Mouse (Mus musculus) kidney, postnatal 4 days (tissue): ENCODE results near the gene Tmem40.
A peak's percentile ranks its signal among the peaks of the same experiment; 100 is the strongest.

Experiments
- DNase-seq, 2 experiments: peaks; one replicate each; pipeline ENCODE4 v3.0.0; 2021; ENCODE audit warnings: mixed read lengths in 2 of 2

The Tmem40 gene

DNA sequence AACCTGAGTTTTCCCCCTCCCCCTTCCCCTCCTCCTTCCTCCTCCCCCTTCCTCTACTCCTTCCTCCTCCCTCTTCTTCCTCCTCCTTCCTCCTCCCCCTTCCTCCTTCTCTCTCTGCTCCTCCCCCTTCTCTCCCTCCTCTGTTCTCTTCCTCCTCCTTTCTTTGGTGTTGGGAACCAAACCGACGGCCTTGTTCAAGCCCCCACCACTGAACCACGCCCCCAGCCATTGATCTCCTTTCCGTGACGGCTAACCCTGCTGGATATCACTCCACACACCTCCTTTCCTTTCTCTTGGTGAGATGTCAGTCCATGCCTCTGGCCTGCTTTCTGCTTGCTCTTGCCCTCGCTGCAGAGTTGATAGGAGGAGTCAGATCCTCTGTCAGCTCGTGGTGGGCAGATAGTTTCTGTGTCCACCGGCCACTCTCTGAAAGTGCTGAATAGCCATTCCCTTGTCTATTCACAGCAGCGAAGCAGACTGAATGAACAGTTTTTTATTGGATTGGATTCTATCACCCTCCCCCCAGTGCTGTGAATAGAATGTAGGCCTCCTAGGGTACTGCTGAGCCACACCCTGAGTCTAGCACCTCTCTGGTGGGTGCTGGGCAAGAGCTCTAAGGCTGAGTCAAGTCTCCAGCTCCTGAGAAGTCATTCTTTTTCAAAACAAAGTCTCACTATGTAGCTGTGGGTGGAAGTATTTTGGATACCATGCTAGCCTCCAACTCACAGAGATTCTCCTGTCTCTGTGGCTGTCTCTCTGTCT lies at the start of gene Tmem40:
Tmem40 (minus strand) TSS at position 416 of the 762 bp plus-strand sequence.
- DNase-seq: peak; percentile 58 to 59

- no peak for DNase-seq
These were observed 49.4 kb upstream of the Tmem40 start for GRCm38 (mm10) chr6:115811606-115812005.

DNA sequence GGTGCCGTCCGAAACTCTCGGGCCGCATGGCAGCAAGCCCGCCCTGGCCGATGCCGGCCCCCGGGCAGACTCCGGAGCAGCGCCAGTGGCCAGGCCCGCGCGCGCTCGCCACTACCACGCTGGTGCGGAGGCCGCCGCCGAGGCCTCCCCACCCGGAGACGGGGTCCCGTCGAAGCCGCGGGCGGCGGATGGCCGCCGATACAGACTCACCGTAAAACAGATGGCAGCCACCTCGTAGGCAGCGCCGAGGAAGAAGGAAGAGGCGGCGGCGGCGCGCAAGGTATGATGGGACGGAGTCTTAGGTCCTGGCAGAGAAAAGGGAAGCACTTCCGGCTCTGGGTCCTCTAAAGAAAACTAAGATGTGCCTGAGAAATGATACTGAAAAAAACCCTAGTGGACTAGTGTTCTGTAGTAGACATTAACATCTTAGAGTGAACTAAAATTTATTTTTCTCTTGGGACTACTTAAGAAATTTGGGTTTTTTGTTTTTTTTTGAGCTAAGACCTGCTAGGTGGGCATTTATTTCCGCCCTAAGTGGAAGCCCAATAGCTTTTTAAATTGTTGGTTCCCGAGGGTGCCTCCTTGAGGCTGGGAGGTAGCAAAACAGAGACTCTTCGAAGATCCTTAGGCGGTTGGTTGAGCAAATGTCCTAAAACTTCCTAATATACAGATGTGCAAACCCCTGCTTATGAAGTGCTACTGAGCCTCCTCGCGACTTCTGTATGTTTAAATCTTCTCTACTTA lies 46.5 kb upstream of the Tmem40 start, which contains the start of gene Rpl32:
Rpl32 (minus strand) TSS at position 260 of the 744 bp plus-strand sequence.
- peak; percentile 89 to 93 for DNase-seq

DNA sequence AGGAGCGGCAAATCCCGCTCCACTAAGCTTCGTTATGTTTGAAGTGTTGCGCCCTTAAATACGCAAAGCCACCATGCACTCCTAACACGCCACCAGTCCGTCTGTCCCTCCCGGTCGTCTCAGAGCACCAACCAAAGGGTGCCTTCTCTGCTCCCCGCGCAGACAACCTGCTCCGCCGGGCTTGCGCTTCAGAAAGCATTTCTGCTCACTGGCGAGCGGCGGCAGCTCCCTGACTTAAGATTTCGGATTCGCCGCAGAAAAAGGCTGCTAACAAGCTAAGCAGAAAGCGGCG lies 45.9 kb upstream of the Tmem40 start:
- DNase-seq: no peak

GRCm38 (mm10) chr6:115807464-115808195 lies 45.4 kb upstream of the Tmem40 start:
- DNase-seq: peak; percentile 20 to 51

DNA sequence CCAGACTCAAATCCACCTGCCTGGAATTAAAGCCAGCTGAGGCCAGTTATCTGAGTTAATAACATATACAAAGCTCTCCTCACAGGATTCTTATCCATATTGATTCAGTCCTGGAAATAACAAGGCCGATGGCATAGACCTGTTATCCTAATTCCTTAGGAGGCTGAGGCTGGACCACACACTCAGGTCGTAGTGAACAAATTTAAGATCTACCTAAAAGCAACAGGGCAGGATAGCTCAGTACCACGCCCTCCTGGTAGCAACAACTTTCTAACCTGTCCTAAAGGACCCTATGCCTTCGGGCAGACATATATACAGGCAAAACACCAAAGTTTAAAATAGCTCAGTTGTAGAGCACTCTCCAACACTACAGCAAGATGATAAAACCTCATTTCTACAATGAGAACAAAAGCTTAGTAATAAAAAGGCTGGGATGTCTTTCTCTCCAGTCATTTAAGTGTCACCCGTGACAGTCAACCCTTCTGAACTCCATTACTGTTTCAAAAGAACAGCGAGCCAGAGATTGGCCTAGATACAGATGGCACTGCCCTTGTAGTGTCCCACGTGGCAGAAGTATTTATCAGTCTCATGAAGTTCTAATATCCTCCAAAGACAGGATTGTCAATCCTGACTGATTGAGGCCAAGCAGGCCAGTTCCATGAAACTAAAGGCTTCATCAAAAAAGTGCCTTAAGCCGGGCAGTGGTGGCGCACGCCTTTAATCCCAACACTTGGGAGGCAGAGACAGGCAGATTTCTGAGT lies 42.4 kb upstream of the Tmem40 start:
- DNase-seq: no peak

- DNase-seq: peak; percentile 91 to 94
These were observed 41.6 kb upstream of the Tmem40 start for GRCm38 (mm10) chr6:115803541-115804382.

GRCm38 (mm10) chr6:115801811-115802210 lies 39.6 kb upstream of the Tmem40 start:
- no peak for DNase-seq

DNA sequence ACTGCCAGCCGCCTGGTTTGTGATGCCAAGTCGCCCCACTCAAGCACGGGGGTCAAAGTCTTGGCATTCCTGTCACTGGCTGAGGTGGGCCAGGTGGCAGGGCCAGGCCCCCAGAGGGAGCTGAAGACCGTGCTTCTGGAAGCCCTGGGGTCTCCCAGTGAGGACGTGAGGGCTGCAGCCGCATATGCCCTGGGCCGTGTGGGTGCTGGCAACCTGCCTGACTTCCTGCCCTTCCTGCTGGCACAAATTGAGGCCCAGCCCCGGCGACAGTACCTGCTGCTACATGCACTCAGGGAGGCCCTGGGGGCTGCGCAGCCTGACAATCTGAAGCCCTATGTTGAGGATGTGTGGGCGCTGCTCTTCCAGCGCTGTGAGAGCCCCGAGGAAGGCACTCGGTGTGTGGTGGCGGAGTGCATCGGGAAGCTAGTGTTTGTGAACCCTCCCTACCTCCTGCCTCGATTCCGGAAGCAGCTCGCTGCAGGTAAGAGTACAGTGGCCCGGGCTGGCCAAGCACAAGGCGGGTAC lies 30.5 kb upstream of the Tmem40 start:
- peak in 1 of 2 experiments; percentile 42 for DNase-seq

GRCm38 (mm10) chr6:115791842-115792686 lies 29.9 kb upstream of the Tmem40 start:
- DNase-seq: peak; percentile 70 to 83

- DNase-seq: no peak
These were observed 28.8 kb upstream of the Tmem40 start for GRCm38 (mm10) chr6:115791016-115791415.

GRCm38 (mm10) chr6:115782781-115783180 lies 20.6 kb upstream of the Tmem40 start:
- DNase-seq: no peak

DNA sequence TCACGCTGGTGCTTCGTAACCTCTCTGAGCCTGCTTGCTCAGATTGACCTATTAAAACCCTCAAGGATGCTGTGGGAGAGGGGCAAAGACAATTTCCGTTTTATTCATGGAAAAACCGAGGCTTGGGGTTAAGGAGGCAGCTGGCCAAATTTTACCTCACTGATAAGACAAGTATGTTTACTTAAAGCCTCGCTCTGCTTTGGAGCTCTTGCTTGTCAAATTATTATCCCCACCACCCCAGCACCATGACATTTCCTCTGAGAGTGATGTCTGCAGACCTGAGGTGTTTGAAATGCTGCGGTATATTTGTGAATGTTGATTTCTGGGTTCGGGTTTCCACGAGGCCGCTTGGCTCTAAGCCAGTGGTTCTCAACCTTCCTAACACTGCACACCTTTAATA lies 14.2 kb upstream of the Tmem40 start:
- no peak for DNase-seq

DNA sequence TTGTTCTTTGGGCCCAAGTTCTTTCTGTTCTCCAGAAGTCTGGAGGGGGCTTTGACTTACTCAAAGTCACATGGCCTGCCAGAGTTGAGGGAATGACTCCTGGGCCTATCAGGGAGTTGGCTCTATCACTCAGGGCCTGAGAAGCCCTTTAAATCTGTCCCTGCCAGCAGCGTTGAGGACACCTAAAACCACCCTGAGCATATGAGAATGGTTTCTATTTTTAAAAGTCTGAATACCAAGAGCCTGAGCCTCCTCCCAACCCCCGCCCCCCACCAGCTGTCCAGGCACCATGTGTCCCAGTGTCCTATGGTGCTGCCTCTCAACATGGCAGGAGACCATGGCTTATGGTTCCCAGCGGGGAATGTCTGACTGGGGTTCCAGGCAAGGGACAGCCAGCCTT lies 13.6 kb upstream of the Tmem40 start:
- DNase-seq: no peak

DNA sequence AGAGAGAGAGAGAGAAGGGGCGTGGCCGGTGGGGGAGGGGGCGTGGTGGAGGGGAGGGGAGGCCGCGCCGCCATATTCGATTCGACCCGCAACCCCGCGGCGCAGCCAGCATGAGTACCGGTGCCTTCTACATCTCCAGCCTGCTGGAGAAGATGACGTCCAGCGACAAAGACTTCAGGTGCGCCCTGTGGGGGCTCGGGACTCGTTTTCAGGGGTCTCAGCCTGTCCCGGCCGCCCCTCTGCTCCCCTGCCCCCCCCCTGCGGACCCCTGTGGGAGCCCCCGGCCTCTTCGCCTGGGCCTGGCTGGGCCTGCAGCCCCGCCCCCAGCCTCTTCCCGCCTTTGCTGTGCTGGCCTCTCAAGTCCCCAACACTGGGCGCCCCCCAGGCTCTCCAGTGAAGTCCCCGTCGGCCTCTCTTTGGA lies 12.3 kb upstream of the Tmem40 start, which contains the start of gene Cand2:
Cand2 (plus strand) TSS at position 38 of the 421 bp plus-strand sequence.
- peak; percentile 83 to 88 for DNase-seq

- peak; percentile 67 to 76 for DNase-seq
These were observed 11.8 kb upstream of the Tmem40 start for GRCm38 (mm10) chr6:115773966-115774413.

GRCm38 (mm10) chr6:115772604-115773003 lies 10.4 kb upstream of the Tmem40 start:
- DNase-seq: no peak

- no peak for DNase-seq
These were observed 10.0 kb upstream of the Tmem40 start for GRCm38 (mm10) chr6:115772201-115772600.

DNA sequence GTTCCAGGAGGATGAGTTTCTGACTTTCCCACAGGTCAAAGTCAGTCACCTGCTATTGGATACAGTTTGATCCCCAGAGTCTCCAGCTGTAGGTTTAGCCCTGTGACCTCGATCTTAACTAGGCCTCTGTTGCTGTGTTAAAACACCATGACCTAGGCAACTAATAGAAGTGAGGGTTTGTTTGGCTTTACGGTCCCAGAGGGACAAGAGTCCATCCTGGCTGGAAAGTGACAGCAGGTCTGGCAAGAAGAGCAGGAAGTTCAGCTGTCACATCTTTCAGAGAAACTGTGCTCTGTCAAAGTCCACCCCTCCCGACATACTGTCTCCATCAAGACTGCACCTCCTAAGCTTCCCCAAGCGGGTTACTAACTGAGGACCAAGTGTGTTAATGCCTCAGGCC lies 8.6 kb upstream of the Tmem40 start:
- no peak for DNase-seq

DNA sequence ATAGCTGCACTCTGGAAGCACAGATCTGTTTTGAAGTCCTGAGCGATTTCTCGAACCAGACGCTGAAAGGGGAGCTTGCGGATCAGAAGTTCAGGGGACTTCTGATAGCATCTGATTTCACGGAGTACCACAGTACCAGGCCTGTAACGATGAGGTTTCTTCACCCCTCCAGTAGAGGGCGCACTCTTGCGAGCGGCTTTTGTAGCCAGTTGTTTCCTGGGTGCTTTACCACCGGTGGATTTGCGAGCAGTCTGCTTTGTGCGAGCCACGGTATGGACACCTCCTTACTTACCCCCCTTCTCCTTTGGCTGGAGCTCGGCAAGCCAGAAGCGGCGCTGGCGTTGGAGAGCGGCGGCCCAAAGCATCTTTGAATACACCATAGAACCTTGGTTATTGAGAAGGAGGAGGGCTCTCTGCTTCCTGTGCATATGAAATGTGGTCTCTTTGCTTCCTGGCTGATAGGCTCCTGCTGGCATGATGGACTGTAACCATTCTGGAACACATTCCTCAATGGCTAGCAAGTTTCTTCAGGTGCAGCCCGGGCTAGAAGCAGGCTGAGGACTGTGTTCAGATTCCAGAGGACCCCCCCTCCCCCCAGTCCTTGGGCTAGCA lies 8.0 kb upstream of the Tmem40 start:
- no peak for DNase-seq
